Mouse (Mus musculus): ENCODE measurements around the gene Meaf6.
A peak's percentile ranks its signal among the peaks of the same experiment; 100 is the strongest.

Gene Meaf6

GRCm38 (mm10) chr4:125145213-125145612 lies 60.3 kb downstream of the Meaf6 start:
- peak; percentile 35 for DNase-seq

DNA sequence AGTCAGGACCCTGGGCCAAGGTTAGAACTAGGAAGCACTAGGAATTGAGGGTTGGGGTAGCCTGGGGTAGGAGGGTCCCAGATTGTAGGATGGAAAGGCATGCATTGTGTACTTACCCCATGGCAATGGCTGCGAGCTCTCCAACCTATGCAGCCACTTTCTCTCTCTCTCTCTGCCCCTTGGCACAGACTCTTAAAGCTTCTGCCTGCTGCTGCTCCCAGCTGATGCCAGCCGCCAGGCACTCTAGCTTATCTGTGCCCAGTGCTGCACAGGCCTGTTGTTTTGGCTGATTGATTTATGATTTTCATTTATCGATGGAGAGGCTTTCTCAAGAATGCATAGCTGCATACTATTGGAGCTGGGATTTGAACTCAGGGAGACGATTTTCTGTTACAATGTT lies 63.0 kb downstream of the Meaf6 start:
- no peak for DNase-seq

- DNase-seq = no peak
These were observed 64.5 kb downstream of the Meaf6 start for GRCm38 (mm10) chr4:125149460-125149859.

GRCm38 (mm10) chr4:125152469-125152868 lies 67.5 kb downstream of the Meaf6 start:
- no peak for DNase-seq

GRCm38 (mm10) chr4:125153659-125154241 lies 68.8 kb downstream of the Meaf6 start:
- DNase-seq = no peak

DNA sequence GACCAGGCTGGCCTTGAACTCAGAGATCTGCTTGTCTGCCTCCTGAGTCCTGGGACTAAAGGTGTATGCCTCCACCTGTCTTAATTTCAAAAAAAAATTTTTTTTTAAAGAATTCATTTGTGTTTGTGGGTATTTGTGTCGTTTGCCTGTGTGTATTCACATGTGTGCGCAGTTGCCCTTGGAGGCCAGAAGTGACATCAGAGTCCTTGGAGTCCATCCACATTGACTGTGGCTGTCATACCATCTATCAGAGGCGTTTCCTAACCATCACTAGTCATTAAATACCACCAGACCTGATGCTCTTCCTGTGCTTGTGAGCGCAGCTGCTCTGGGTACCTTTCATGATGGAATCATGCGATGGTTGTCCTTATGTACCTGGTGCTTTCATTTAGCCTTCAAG lies 70.7 kb downstream of the Meaf6 start:
- no peak for DNase-seq

GRCm38 (mm10) chr4:125157322-125157721 lies 72.4 kb downstream of the Meaf6 start:
- no peak for DNase-seq

DNA sequence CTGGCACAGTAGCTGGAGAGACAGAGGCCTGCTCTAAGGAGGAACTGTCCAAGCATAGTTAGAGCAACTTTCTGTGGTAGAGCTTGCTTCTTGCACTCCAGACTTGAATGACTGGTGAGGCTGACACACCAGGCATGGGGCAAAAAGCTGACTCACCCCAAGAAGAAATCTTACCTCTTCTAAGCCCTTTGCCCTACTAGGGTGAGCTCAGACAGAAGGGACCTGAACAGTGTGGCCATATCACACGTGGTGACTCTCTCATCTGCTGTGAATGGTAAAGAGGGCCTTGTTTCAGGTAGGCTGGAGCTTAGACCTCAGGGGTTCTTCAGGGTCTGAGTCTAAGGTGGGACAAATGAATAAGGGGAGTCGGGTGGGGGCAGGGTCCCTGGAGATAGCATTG lies 73.1 kb downstream of the Meaf6 start:
- no peak for DNase-seq

DNA sequence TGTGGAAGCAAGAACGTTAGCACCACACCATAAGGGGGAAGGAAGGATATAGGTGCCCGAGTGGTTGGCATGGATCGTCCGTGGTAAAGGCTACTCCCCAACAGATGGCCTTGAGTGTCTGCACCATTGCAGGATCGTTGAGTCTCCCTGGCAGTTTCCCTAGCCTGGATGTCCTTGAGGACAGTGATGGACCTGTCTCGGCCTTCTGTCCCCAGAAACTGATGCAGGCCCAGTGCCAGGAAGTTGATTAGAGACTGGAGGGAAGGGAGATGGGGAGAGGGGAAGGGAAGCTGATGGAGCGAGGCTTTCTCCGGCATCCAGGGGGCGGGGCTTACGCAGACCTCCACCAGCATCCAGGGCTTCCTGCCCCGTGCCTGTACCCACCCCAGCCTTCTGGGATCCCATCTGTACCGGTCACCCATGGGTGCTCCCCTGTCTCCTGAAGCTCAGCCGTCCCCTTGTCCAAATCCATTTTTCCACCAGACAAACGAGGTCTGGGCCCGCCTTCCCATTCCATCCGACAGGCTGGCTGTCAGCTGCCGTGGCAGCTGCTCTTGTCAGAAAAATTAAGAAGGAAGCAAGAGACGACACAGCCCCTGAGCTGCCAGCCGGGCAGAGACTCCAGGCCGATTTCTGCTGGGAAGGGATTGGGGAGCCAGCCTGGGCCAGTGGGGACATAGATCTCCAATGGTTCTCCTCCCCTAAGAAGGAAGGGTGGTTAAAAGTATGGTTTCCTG lies 73.8 kb downstream of the Meaf6 start:
- no peak for DNase-seq

- DNase-seq = peak; percentile 77
These were observed 75.5 kb downstream of the Meaf6 start for GRCm38 (mm10) chr4:125160320-125160950.

GRCm38 (mm10) chr4:125160951-125161331 lies 76.0 kb downstream of the Meaf6 start:
- DNase-seq = no peak

- DNase-seq = no peak
These were observed 76.5 kb downstream of the Meaf6 start for GRCm38 (mm10) chr4:125161392-125161791.

DNA sequence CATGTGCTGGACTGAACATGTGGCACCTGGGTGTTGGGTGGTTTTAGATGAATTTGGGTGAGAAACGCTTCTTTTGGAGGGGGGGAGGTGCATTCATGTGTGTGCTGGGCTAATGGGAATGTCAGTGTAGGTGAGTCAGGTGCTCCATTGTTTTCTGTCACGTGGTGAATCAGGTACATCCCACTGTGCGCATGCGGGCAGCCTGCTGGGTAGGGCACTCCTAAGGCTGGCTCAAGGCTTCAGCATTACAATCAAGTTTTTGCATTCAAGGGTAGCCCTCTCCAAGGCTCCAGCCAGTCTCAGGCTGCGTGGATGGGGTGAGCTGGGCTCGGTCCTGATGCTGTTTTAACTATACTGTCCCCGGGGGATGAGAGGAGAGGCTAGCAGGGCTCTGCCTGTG lies 77.8 kb downstream of the Meaf6 start:
- no peak for DNase-seq

All from liver (tissue).